Mouse (Mus musculus): ENCODE results near the gene Ncaph2.

The Ncaph2 gene

DNA sequence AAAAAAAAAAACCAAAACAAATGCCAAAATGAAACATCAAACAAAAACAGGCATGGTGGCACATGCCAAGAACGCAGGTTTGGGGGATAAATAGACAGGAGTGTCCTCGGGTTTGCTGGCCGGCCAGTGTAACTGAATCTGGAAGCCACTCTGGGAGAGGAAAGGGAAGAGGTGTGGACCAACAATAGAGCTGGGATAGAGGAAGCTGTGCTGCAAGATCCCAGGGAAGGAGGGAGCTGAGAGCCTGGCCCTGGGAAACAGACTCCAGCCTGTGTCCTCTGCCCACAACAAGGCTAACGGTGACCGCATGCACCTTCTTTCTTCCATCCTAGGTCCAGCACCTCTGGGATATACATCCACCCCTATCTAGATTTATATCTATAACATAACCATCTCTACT is 5.1 kb upstream of the Ncaph2 start:
- DNase-seq = no peak

GRCm38 (mm10) chr15:89351302-89351701 is 4.2 kb upstream of the Ncaph2 start:
- no peak for DNase-seq

- DNase-seq = no peak
Observed at GRCm38 (mm10) chr15:89352054-89352453, 3.5 kb upstream of the Ncaph2 start.

GRCm38 (mm10) chr15:89352795-89353194 is 2.7 kb upstream of the Ncaph2 start:
- no peak for DNase-seq

DNA sequence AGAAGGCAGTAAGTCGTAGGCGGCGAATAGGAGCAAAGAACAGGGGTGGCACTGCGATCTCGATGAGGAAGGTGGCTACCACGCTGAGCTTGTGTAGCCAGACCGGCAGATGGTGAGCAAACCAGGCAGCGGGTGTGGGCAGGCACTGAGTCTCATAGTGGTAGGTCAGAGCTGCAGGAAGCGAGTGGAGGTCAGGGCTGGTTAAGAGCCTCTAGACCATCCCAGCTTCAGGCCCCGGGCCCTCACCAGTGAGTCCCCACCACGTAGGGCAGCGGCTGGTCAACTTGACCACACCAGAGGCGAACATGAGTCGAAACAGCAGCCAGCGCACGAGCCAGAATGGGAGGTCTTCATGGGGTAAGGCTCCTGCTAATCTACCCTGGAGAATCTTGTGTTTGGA is 1.7 kb upstream of the Ncaph2 start:
- DNase-seq = no peak

DNA sequence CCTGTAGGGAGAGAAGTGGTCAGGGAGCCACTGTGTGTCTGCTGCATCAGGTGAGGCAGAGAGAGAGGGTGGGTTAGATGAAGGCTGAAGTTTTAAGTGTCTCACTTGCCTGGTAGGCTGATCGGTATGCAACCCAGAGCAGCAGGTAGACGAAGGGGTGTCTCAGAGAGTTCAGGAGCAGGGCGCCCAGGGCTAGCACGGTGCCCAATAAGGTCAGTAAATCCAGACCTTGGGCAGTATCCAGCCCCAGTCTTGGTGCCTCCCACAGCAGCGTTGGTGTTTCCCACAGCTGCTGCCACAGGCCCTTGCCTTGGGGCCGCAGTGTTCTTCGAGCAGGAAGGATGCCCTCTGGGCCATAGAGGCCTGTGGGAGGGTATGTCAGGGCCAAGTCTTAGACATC is 1.1 kb upstream of the Ncaph2 start:
- no peak for DNase-seq

- peak; percentile 92 for DNase-seq
Observed at GRCm38 (mm10) chr15:89356372-89356771, 853 bp downstream of the Ncaph2 start.

DNA sequence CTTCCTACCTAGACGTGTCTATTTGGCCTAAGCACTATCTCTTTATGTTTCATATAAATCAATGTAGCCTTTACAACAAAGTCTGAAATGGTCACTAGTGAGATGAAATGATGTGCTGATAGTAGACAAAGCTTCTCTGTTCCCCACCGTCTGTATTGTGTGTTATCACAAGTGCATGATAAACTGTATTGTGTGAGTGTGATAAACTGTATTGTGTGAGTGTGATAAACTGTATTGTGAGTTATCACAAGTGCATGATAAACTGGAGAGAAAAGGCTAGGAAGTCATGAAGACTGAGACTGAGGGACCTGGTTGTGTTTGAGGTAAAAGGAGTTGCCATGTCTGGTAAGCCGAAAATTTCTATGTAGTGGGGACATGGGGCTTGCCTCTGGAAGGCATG is 3.3 kb downstream of the Ncaph2 start:
- DNase-seq = no peak

DNA sequence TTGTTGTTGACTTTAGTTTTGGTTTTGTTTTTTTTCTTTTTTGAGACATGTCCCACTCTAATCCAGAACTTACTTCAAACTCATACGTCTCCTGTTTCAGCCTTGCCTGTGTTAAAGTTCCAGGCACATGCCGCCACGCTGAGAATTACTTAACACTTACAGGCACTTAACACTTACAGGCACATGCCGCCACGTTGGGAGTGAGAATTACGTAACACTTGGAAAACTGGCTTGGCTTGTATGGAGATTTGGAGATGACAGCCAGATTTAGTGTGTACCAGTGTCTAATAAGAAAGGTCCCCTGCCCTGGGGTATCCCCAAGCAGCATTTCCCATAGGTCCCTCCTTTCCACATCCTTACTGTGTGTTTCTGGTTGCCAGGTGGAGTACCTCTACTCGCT is 7.5 kb downstream of the Ncaph2 start:
- no peak for DNase-seq

DNA sequence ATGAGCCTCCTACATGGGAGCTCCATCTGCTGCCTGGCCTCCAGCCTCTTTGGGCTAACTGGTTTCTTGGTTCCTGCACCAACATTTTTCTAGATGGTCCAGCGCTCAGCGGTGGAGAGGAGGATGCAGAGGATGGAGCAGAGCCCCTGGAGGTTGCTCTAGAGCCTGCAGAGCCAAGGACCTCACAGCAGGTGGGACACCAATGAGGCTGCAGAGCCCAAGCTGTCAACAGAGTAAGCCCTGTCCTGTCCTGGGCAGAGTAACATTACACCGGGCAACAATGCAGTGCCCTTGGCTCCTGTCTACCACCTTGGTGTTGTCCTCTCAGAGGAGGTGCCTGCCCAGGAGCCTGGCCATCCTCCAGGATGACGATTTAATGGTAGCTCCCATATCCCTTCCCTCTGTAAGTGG is 9.6 kb downstream of the Ncaph2 start:
- no peak for DNase-seq

DNA sequence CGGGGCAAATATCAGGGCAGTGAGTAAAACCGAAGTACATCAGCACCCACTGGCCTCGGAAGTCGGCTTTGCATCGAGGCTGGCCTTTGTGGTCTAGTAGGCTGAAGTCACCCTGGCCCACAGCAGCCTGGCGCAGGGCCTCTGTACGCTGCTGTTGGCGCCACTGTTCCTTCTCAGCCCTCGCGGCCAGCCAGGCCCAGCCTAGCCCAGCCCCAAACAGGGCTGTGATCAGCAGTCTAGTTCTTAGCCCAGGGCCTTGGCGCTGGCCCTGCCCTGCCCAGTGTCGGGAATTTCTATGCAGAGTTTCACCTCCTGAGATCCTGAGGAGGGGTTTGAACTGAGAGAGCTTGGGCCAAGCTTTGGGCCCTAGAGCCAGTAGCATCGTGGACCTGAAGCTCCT is 16.5 kb downstream of the Ncaph2 start:
- no peak for DNase-seq

GRCm38 (mm10) chr15:89372536-89372935 is 17.0 kb downstream of the Ncaph2 start:
- no peak for DNase-seq

DNA sequence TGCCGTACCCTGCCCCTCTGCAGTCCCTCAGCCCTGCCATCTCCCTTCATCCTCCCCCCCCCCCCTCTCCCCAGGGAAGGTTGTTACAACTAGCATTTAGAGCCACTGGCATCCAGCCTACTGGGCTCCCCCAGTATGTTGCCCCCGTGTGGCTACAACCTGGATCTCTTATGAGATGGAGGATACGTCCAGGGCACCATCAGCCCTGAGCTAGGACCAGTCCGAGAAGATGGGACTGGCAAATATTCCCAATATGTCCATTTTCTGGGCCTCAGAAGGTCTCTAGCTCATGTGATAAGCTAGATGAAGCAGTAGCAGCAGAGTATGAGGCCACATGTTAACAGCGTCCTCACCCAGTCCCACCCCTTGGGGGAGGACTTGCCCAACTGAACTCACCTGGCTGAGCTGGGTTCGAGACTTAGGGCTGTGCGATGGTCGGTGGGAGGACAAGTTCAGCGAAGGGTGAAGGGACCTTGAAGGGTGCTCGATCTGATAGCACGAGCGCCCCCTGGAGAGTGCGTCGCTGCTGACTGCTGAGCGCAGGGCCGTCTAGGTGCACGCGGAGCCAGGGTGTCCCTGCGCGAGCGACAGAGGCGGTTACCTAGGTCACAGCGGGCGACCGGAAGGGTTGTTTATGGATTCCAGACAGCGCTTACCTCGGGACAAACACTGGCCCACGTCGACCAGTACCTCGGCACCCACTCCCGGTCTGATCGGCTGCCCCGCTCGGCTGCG is 17.7 kb downstream of the Ncaph2 start:
- peak; percentile 88 for DNase-seq

GRCm38 (mm10) chr15:89373762-89374248 is 18.3 kb downstream of the Ncaph2 start, which contains the start of gene Sco2:
Gene Sco2 (minus strand): TSS chr15:89373846.
- DNase-seq = peak; percentile 94

- DNase-seq = no peak
Observed at GRCm38 (mm10) chr15:89374340-89374739, 18.8 kb downstream of the Ncaph2 start.

DNA sequence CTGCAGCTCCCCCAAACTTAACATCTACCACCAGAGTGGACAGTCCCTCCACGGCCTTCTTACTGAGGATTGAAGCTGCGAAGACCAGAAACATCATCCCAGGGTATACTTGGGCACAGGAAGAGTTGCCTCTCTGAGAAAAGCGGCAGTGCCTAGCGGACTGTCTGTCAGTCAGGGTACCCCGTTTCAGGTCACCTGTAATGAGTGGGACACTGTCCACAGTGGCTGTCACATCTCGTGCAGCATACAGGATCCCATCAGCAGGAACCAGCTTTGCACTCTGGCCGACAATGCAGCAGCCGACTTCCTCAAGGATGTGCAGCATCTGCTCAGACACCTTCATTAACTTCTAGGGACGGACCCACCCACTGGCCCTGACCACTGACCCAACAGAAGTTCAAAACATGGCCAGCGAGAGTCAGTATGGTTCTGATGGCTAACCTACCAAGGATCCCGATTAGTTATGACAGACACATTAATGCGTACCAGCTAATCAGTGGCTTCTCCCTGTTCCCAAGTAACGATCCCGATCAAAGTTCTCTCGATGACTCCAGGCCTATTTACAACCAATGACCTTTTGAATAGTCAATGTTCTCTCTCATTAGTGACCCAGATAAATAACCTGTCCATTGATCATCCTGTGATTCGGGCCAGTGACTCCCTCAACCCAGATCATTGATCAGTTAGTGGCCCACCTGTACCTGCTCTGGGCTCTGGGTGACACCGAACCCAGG is 19.4 kb downstream of the Ncaph2 start:
- no peak for DNase-seq

DNA sequence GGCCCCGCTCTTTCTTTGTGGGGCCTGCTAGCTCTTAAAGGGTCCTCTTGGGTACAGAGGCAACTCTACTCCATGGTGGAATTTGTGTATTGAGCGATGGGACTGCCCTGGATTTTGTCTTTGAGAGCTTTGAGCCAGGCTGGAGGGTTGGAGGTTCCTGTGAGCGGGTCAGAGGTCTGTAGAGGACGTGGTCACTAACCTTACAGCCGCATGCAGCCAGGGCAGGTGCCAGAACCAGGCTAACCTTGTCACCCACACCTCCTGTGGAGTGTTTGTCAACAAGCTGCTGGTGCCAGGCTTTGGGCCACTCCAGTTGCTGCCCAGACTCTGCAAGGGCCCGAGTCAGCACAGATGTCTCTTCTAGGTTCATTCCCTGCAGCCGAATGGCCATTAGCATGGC is 20.5 kb downstream of the Ncaph2 start:
- DNase-seq = no peak

DNA sequence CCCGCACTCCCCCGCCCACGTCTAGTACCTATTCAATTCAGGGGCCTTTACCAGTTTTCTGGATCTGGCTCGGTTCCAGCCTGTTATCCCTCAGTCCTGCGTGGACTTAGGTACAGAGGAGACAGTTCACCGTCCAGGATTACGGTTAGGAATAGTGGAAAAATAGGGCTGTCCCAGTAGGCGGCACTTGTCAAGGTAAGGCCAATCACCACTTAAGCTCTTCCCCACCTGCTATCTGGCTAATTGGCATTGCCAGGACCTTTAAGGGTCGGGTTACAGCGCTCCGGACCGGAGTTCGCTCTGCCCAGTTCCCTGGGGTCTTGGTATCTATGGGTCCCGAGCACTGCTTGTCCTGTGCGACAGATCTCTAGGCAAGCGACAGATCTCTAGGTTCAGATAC is 21.4 kb downstream of the Ncaph2 start, which contains the start of gene Tymp:
Tymp (minus strand) TSS at position 83 of the 400 bp plus-strand sequence.
- peak; percentile 11 for DNase-seq

DNA sequence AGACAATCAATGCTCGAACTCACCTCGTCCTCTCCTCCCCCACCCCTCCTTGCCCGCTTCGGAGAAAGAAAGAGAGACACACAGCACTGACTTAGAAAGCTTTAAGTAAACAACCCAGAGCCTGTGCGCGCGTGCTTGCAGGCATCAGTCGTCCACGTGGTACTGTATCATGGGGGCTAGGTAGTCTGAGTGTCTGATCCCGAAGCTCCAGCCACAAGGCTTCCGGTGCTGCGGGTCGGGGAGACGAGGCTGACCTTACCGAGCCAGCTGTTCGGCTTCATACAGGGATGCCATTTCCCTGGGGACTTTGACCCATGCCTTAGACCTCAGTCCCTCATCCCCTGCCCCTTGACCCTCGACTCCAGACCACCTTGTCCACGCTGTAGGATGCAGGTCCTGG is 21.8 kb downstream of the Ncaph2 start:
- peak; percentile 17 for DNase-seq

- no peak for DNase-seq
Observed at GRCm38 (mm10) chr15:89377938-89378828, 22.7 kb downstream of the Ncaph2 start.

- peak; percentile 55 for DNase-seq
Observed at GRCm38 (mm10) chr15:89378831-89379401, 23.4 kb downstream of the Ncaph2 start, which contains the start of gene Odf3b. Gene Odf3b (minus strand): TSS chr15:89379282.

DNA sequence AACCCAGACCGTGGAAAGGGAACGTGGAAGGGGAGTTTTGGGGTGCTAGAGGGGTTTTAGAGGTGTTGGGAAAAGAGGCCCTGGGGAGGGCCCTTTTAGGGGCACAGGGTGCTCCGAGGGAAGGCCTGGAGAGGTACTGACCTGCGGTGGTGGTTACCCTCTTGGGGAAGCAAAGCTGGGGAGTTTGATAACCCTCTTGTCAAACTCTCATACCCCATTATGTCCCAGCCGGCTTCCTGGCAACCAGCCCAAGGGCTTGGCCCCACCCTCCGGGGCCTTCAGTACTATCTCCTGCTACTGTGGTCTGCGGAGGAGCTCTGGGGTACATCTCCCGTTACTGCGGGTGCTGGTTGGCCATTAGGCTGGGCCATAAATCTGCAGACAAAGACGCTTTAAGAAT is 23.9 kb downstream of the Ncaph2 start:
- peak; percentile 32 for DNase-seq

- DNase-seq = no peak
Observed at GRCm38 (mm10) chr15:89384617-89385016, 29.1 kb downstream of the Ncaph2 start, which contains the start of gene Klhdc7b. Gene Klhdc7b (plus strand): TSS chr15:89384917.
